Mouse (Mus musculus) embryo, embryonic 11 days (tissue): Measurements from ENCODE around the gene Ell3.
"Not testable (repeated sequence)": the region's sequence is repeated elsewhere in the genome, so short reads cannot be mapped to it uniquely, and the experiment has no call there.

Experiments used
- DNase-seq: peaks from one replicate; pipeline ENCODE4 v3.0.0-alpha.2; 2015

Gene Ell3

DNA sequence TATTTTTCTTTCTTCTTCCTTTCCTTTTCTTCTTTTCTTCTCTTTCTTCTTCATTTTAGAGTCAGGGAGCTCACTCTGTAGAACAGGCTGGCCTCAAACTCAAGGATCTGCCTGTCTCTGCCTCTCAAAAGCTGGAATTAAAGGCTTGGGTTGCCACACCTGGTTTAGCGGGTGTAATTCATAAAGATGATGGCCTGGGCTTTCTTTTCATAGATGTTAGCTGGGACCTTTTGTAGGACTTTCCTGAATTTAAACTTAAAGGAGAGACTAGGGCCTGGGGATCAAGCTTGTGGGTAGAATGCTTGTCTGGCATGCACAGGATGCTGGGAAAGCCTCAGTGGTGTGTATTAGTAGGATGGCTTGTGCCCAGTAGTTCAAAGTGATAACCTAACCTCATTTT, at the start of gene Ell3:
Ell3 (minus strand) TSS at position 101 of the 400 bp plus-strand sequence.
- no peak for DNase-seq

DNA sequence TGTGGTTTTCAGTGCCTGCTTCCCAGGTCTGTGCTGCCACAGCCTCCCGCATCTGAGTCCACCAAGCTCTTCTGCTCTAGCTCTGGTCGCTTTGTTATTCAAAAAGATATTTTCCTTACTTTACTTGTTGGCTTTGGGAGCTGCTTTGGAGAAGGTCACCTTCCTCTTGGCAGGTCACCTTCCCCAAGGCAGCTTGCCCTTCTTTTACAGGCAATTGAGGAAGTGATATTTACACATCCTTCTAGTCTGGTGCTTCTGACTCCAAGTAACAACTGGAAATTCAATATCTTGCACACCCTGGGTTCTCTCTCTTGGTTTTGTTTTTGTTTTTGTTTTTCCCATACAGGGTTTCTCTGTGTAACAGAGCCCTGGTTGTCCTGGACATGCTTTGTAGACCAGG, 40.3 kb upstream of the Ell3 start:
- DNase-seq: not testable (repeated sequence)

DNA sequence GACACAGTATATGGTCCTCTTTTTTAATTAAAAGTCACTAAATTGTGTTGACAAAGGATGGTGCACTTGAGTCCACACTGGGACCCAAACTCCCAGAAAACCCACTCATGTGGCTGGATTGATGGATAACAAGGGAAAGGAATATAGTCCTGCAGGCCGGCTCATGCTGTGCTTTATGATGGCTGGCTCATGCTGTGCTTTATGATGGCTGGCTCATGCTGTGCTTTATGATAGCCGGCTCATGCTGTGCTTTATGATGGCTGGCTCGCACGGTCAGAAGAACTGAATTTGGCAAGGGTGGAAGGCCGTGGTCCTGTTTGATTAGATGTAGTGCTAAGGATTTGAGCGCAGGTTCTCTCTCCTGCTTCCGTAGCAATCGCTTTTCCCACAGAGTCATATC, 39.5 kb upstream of the Ell3 start:
- DNase-seq: no peak

DNA sequence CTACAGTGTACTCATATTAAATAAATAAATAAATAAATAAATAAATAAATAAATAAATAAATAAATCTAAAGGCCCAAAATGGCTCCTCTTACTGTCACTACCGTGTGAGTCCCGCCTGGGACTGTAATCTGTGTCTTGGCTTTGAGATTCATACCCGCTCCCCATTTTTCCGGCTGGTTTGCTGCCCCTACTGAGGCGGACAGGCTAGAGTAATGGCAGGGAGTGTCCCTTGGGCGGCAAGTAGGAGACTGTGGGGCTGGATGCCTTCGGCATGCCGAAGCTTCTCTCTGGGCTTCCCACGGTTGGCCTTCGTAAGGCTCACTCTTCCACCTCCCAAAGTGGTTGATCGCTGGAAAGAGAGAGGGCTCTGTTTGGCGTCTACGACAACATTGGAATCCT, 36.8 kb upstream of the Ell3 start:
- DNase-seq: not testable (repeated sequence)

DNA sequence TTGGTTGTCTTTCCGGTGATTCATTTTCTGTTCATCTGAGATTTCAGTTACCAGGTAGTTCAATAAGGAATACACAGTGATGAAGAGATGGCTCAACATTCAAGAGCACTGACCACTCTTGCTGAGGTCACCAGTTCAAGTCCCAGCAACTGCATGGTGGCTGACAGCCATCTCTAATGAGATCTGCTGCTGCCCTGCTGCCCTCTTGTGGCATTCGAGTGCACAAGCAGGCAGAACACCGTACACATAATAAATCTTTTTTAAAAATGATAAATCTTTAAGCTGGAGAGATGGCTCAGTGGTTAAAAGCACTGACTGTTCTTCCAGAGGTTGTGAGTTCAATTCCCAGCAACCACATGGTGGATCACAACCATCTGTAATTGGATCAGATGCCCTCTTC, 36.4 kb upstream of the Ell3 start:
- peak; percentile 31 for DNase-seq

DNA sequence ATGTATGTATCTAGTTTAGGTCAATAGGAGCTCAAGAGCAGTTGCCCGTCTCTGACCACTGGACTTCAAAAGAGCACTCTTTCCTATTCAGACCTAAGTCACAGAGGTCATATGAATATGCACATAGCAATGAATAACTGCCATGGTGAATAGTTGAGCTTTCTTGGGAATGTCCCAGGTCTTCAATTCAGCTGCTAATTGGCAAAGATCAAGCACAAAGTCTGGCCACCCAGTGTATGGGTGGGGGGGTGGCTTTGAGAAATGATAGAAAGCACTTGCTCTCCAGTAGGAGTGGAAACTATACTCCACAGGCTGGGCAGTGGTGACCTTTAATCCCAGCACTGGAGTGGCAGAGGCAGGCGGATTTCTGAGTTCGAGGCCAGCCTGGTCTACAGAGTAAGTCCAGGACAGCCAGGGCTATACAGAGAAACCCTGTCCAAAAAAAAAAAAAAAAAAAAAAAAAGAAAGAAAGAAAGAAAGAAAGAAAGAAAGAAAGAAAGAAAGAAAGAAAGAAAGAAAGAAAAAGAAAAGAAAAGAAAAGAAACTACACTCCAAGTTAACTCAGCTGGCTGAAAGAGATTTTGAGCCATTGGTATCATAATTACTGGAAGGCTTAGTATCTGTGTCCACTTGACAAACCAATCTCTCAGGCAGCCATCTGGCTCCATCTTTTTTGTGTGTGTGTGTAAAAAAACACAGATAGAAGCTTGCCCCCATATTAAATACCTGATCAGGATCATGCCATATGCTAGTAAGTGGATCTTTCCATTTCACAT, 33.6 kb upstream of the Ell3 start:
- DNase-seq: no peak

DNA sequence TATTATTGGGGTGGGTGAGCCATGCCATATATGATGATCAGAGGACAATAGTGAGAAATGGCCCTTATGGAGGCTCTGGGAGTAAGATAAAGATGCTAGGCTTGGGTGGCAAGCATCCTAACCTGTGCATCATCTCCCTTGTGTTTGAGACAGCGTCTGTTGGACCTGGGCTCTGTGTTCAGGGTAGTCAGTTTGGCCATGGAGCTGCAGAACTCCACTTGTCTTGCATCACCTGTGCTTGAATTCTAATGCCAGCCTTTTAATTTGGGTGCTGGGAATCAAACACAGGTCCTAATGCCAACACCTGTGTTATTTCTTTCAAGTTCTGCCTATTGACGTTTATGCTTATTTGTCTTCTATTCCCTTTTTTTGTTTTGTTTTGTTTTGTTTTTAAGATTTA, 31.2 kb upstream of the Ell3 start:
- DNase-seq: not testable (repeated sequence)

DNA sequence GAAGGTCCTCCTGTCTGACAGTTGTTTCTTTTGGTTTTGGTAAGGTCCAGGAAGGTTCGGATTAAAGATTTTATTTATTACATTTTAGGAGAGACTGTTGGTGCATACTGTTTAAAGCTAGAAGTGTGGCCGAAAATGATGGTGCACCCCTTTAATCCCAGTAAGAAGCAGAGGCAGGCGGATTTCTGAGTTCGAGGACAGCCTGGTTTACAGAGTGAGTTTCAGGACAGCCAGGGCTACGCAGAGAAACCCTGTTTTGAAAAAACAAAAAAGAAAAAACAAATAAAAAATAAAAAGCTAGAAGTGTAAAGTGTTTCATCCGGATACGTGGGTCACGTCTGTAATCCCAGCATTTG, 30.1 kb upstream of the Ell3 start:
- DNase-seq: no peak

DNA sequence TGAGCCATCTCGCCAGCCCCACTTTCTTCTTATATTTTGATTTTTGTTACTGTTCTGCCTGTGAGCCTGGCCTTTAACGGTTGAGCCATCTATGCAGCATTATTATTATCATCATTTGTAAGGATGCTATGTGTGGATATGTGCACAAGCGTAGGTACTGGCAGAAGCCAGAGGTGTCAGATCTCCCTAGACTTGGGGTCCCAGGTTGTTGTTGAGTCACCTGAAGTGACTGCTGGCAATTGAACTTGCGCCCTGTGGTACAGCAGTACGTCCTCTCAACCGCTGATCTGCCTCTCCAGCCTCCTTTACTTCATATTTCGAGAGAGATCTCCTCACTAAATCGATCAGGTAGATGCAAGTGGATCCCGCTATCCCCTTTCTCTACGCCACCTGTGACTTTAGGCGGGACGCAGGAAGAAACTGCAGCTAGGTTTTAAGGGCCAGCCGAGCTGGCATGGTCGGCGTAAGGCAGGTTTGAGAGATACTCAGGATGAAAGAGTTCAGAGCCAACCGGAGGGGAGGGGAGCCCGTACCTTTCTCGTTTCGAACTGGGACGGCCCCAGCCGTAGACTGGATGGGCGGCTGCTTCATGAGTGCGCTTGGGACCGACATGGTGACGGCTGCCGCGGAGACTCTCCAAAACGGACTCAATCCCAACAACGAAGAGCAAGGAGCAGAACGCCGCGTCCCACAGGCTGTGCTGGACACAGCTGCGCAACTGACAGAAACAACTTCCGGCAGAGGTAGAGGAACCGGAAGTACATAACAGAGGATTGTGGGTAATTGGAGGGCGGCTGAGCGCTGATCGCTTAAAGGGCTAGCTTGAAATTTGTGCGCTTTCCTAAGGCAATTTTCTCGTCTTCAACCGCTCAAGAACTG, 29.5 kb upstream of the Ell3 start, which contains the start of gene Mfap1b:
Mfap1b (minus strand) TSS at position 767 of the 879 bp plus-strand sequence.
- DNase-seq: peak; percentile 93

DNA sequence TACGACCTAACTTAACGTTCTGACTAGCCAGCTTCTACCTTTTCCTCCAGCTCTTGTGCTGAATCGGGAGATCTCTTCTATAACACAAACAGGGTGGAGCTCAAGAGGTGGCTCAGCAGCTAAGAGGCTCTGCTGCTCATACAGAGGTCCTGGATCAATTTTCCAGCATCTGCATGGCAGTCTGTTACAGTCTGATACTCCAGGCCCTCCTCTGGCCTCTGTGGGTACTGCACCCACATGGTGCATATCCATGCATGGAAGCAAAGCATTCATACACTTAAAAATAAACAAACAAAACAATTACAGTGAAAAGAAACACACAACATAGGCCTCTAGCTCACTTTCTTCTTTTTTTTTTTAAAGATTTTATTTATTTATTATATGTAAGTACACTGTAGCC, 28.7 kb upstream of the Ell3 start:
- not testable (repeated sequence) for DNase-seq

DNA sequence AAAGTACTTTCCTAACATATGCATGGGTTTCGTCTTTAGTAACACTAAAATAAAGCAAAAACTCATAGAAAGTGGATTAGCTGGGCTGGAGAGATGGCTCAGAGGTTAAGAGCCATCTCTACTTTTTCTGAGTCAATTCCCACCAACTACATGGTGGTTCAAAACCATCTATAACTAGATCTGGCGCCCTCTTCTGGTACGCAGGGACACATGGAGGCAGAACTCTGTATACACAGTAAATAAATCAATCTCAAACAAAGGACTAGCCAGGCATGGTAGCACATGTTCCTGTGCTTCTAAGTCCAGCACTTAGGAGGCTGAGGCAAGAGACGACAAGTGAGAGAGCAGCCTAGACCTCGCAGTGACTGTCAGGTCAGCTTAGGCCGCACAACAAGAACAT, 24.9 kb upstream of the Ell3 start:
- DNase-seq: not testable (repeated sequence)

DNA sequence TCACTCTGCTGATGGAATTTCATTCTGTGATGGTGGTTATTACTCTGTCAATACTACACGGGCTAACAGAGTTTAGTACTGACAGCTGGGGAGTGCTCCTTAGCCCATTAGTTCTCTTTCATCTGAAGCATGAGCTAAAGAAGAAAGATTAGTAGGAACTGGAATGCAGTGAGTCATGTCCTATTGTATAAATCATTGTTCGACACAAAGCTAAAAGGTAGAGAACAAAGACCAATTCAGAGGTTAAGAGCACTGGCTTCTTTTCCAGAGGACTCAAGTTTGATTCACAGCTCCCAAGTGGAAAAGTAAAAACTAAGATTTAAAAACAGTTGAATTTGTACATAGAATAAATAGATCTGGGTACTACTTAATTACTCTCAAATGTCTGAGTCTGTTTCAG, 16.0 kb upstream of the Ell3 start:
- DNase-seq: no peak

DNA sequence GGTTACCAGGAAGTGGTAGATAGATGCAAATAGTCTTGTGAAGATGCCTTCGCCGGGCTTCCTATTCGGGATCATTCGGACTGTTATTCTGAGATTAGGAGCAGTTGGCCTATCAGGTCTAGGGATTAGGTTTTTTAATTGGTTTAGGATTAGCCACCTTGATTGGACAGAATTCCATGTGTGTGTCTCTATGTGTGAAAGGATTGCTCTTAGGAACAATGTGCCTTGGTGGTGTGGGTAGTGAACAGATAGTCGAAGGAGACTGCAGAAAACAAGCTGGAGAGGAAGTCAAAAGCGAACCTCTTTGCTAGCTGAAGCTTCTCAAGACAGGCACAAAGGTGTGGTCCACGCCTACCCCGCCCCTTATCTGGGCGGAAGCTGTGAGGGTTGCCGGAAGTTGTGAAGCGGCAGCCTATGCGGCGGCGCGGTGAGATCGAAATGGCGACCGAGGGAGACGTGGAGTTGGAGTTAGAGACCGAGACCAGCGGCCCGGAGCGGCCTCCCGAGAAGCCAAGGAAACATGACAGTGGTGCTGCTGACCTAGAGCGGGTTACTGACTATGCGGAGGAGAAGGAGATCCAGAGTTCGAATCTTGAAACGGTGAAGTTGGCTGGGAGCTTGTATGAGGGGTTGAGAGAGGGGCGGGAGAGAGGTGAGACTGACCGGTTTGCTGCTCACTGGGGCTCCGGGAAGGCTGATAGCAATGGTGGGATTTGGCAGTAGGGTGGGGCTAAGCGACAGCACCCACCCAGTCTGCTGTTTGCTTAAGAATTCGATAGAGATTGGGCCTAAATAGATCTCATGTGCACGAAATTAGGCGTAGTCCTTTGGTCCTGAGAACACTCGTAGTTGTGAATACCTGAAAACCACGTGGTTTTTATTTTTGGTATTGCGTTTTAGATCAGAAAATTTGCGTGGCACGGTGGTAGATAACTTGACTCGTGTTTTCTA, 12.9 kb upstream of the Ell3 start, which contains the start of gene Serinc4:
Serinc4 (minus strand) TSS at position 90 of the 951 bp plus-strand sequence.
- peak; percentile 93 for DNase-seq

DNA sequence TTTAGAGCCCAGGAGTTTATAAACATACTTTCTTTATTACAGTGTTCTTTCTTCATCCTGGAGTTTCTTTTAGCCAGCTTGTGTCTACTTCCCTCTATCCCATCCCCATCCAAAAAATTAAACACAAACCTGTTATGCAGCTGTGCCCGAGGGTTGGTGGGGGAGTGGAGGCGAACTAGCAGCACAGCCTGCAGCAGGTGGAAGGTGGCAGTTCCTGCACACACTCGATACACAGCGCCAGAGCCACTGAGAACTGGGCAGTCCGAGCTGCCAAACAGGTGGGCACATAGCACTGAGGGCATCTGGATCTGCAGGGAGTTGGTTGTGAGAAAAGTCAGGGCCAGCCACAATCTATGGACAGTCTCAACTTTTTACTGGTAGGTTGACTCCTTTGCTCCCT, 11.5 kb upstream of the Ell3 start:
- no peak for DNase-seq

DNA sequence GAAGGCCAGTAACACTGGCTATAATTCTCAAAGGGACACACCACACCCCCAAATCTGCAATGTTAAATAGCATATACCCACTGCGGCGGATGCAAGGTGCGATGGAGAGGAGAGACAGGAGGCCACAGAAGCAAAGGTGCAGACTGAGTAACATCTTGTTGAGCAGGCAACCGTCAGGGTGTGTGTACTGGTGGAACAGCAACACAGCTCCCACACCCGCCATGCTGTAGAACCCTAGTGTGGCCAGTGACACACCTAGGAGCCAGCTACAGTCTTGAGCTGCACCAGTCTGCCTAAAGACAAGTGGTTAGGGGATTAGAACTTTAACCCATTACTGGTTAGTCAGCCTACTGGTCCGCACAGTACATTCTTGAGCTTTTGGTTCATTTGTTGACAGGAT, 9.8 kb upstream of the Ell3 start:
- DNase-seq: no peak

DNA sequence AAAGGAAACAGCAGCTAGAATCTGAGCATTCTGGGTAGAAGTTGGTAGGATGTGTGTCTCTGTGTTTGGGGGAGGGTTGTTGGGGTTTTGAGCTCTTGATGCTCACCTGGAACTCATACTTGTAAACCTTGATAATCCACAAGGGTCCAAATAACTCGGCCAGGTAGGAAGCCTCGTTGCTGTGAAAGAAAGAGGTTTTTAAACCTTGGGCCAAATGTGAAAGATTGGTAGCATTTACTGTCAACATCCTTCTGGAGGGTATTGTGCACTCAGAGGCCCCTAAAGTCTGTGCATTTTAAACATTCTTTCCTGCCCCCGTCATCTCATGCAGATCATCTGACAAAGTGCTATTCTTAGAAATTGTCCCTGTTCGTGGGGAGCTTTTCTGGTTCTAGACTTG, 8.9 kb upstream of the Ell3 start, which contains the start of gene Hypk:
Hypk (plus strand) TSS at position 301 of the 400 bp plus-strand sequence.
- DNase-seq: no peak

DNA sequence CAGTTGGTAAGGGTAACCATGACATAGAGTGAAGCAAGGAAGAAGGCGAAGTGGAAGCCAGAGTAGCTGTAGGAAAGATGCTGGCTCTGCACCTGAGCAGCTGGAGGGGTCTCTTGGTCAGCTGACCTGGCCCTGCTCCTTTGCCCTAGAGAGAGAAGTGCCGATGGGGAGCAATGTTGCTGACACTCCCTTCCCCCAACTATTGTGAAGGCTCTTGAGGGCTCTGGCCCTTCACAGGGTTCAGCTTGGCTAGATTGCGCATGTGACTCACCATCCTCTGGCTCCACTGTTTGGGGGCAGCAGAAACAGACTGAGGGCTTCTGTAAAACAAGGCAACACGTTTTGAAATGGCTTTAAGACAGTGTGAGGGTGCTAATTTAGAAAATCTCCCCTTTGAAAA, 8.3 kb upstream of the Ell3 start:
- no peak for DNase-seq

DNA sequence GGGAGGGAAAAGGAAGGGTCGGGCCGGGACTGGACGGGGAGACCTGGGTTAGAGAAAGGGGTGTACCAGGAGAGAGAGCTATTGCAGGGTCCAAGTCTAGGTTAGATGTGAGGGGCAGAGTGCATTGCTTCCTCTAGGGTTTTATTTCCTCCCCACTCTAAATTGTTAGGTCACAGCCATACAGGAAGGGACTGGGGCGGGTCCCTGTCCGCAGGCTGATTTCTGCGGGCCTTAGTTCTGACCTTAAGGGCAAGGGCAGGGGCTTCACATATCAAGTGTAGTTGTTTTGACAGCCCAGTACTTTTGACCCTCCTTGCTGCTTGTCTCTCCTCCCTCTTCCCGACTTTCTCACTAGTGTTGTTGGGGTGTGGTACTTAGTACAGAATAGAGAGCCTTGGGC, 6.0 kb upstream of the Ell3 start:
- DNase-seq: no peak

DNA sequence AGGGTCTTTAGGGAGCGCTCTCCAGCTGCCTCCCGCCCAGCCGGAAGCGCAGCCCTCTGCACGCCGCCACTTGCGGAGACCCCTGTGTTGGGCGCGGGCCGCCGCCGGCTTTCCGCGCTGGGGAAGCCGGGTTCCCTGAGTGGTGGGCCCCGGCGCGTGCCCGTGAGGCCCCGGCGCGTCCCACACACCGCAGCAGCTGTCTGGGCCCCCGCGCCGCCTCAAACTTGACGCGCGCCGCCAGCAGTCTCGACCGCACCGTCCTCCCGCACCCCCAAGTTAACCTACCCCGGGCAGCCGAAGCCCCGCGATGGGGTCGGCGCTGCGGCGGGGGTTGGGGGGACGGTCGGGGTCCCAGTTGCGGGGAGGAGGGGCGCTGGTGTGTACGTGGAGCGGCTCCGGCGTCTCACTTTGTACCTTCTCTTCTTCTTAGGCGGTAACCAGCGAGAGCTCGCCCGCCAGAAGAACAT, 5.5 kb upstream of the Ell3 start:
- DNase-seq: no peak

DNA sequence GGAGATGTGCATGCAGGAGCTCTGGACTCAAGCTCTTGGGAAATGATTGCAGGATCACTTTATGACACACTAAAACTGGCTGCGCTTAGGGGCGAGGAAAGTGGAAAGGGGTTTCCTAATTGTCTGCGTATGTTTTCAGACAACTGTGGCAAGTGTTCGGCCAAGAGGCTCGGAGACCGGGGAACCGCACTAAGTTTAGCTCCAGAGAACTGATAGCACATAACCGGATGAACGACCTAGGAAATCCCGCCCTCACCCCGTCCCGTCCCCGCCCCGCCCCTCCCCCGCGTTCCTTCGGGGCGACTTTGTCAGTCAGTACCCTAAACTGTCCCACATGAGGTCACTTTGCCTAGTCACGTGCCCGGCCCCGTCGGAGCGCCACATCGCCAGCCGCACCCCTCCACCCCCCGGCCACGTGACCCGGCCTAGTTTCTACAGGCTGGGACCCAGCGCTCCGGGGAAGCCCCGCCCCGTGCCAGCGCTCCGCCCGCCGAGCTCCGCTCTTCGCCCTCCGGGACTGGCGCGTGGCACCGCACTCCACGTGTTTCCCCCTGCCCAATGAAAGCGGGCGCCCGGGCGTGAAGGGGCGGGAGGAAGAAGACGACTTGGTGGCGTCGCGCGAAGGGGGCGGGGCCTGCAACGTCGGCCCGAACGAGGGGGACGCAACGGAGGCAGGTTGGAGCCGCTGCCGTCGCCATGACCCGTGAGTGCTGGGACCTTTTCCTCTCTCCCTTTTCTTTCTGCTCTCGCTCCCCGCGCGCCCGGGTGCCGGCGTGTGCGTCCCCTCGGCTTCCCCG, 4.9 kb upstream of the Ell3 start, which contains the start of gene Serf2:
Serf2 (plus strand) TSS at position 457 of the 797 bp plus-strand sequence.
- DNase-seq: peak; percentile 99

DNA sequence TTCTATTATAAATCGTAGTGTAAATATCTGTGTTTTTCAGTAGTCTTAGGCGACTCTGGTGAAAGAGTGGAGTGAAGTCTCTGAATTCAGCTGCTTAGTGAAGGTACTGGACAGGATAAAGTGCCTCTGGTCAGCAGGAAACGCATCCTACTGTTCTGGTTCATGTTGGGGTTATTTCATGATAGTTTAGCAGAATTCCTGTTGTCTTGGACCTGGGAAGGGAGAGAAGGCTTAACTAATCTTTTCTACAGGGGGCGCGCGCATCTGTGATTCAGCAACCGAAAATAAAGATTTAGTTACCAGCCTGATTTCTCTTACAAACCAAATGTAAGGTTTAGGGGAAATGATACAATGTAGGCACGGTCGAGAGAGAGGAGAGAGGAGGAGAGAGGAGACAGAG, 4.1 kb upstream of the Ell3 start:
- peak; percentile 68 for DNase-seq

DNA sequence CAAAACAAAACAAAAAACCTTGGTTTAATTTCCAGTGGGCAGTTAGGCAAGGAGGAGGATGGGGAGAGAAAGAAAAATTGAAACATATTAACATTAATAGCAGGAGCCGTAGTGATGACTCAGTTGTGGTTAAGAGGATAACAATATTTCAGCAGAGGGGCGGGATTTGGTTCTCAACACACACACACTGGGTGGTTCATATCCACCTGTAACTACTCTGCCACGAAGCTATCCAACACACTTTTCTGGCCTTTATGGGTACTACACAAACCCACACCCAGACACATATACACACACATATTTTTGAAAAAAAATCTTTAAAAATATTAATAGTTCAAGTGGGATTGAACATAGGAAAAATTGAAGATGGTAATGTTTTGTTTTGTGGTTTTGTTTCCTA, 2.9 kb upstream of the Ell3 start:
- DNase-seq: no peak
